Mouse (Mus musculus) G1E-ER4 (cell line): Measurements from ENCODE around the gene Polr1e. TPM values are rescaled to one million over a fixed set of nuclear protein-coding genes. Genes with fewer than 3 reads are reported as not detected.
A peak's percentile ranks its signal among the peaks of the same experiment; 100 is the strongest.

Experiments used
- GATA1 ChIP-seq: IDR thresholded peaks from one replicate; pipeline ENCODE4 v1.8.0; 2012; ENCODE audit warnings: low read length, inconsistent platforms
- polyA plus RNA-seq: library from polyadenylated mRNA; stranded (reverse); fragments of >175 nt; gene quantifications from 2 replicates; pipeline ENCODE4 v1.2.3, GENCODE M21; 2012

Gene Polr1e
- polyA plus RNA-seq, 1 experiment: 4.4 TPM

- TF ChIP-seq GATA1: no peak
Observed at GRCm38 (mm10) chr4:44993847-44994246, 24.5 kb upstream of the Polr1e start.

GRCm38 (mm10) chr4:44994776-44995175 is 23.6 kb upstream of the Polr1e start:
- TF ChIP-seq GATA1: no peak

- no peak for TF ChIP-seq GATA1
Observed at GRCm38 (mm10) chr4:44998071-44998470, 20.3 kb upstream of the Polr1e start.

- no peak for TF ChIP-seq GATA1
Observed at GRCm38 (mm10) chr4:45000001-45000400, 18.4 kb upstream of the Polr1e start.

GRCm38 (mm10) chr4:45005452-45005851 is 12.9 kb upstream of the Polr1e start:
- TF ChIP-seq GATA1: no peak

GRCm38 (mm10) chr4:45010806-45011415 is 7.5 kb upstream of the Polr1e start:
- TF ChIP-seq GATA1: no peak

GRCm38 (mm10) chr4:45011581-45012104 is 6.7 kb upstream of the Polr1e start:
- no peak for TF ChIP-seq GATA1

- TF ChIP-seq GATA1: no peak
Observed at GRCm38 (mm10) chr4:45012105-45012975, 6.0 kb upstream of the Polr1e start, which contains the start of gene Zbtb5. Gene Zbtb5, minus strand, starts transcription at chr4:45012412.

- peak; percentile 75 for TF ChIP-seq GATA1
Observed at GRCm38 (mm10) chr4:45013031-45013431, 5.4 kb upstream of the Polr1e start.

- no peak for TF ChIP-seq GATA1
Observed at GRCm38 (mm10) chr4:45013537-45013936, 4.8 kb upstream of the Polr1e start.

- no peak for TF ChIP-seq GATA1
Observed at GRCm38 (mm10) chr4:45015615-45016014, 2.8 kb upstream of the Polr1e start.

- no peak for TF ChIP-seq GATA1
Observed at GRCm38 (mm10) chr4:45019009-45019408, 626 bp downstream of the Polr1e start.

GRCm38 (mm10) chr4:45026459-45026858 is 8.1 kb downstream of the Polr1e start:
- no peak for TF ChIP-seq GATA1

GRCm38 (mm10) chr4:45032586-45032985 is 14.2 kb downstream of the Polr1e start:
- TF ChIP-seq GATA1: no peak

- no peak for TF ChIP-seq GATA1
Observed at GRCm38 (mm10) chr4:45034693-45035628, 16.6 kb downstream of the Polr1e start.
